Comparison of ENCODE assay signal across 16 mouse cellular contexts in genomic region chr10:100051146-100051783, GRCm38 (mm10). TPM values are rescaled to one million over a fixed set of nuclear protein-coding genes. Genes with fewer than 3 reads are reported as not detected.
DNase-seq lines count a peak whose midpoint lies in the region; ATAC-seq and TF ChIP-seq lines count a peak whose summit lies in the region.
"Had no signal": no experiment of that assay in that cellular context is flagged by ENCODE, and none has a peak within 500 bp of the region (broad histone marks: within the 10 kb centered on the region; RNA-seq: fewer than 3 reads in every experiment).

No protein-coding gene starts in this region.

- no peak for ATAC-seq in intestine, embryonic 14.5 days (replicated peaks; ENCODE audit: low FRiP score, low TSS enrichment, low read depth)
- ATAC-seq in intestine, embryonic 16.5 days, result no peak
- no peak for ATAC-seq in midbrain, postnatal 0 days (ENCODE audit: low FRiP score)
- ATAC-seq: Patski had no signal

- no peaks in the 10 kb centered on the region for H3K27me3 ChIP-seq in intestine, embryonic 14.5 days (replicated peaks; ENCODE audit: control insufficient read depth, insufficient read depth, low read length)
- H3K27me3 ChIP-seq in intestine, embryonic 16.5 days (replicated peaks; ENCODE audit: control insufficient read depth, insufficient read depth, low read length), result no peaks in the 10 kb centered on the region
- H3K27me3 ChIP-seq in midbrain, postnatal 0 days (ENCODE audit: insufficient read depth, low read length), result no peaks in the 10 kb centered on the region
- H3K27me3 ChIP-seq in midbrain, embryonic 10.5 days (ENCODE audit: low read depth, poor library complexity, severe bottlenecking), result no peaks in the 10 kb centered on the region
- H3K27me3 ChIP-seq: CH12.LX, Patski had no signal

- H3K9me3 ChIP-seq in intestine, embryonic 14.5 days (ENCODE audit: control insufficient read depth, low read length), result no peaks in the 10 kb centered on the region
- H3K9me3 ChIP-seq in intestine, embryonic 16.5 days (ENCODE audit: control insufficient read depth, low read length), result no peaks in the 10 kb centered on the region
- H3K9me3 ChIP-seq in midbrain, postnatal 0 days (ENCODE audit: low read length), result no peaks in the 10 kb centered on the region
- H3K9me3 ChIP-seq in midbrain, embryonic 10.5 days (replicated peaks), result no peaks in the 10 kb centered on the region

- no peak overlapping the region for H3K9ac ChIP-seq in intestine, embryonic 14.5 days (ENCODE audit: low read length)
- H3K9ac ChIP-seq in intestine, embryonic 16.5 days (ENCODE audit: low read depth, low read length), result no peak overlapping the region
- no peak overlapping the region for H3K9ac ChIP-seq in midbrain, postnatal 0 days (replicated peaks; ENCODE audit: low read length, poor library complexity, severe bottlenecking)

- 32% methylated on average over 10 of the region's 10 CpGs for WGBS in intestine, embryonic 14.5 days
- 40% methylated on average over 10 of the region's 10 CpGs for WGBS in intestine, embryonic 16.5 days
- 44% methylated on average over 10 of the region's 10 CpGs for WGBS in midbrain, postnatal 0 days
- 56% methylated on average over 10 of the region's 10 CpGs for WGBS in midbrain, embryonic 10.5 days

- peak overlapping the region; percentile 18; the same call in 1 of the 2 replicates for H3K4me2 ChIP-seq in intestine, embryonic 14.5 days (ENCODE audit: low read length)
- H3K4me2 ChIP-seq in intestine, embryonic 16.5 days (ENCODE audit: low read depth, low read length), result no peak overlapping the region
- H3K4me2 ChIP-seq in midbrain, postnatal 0 days (ENCODE audit: low read depth, low read length, poor library complexity, severe bottlenecking), result no peak overlapping the region

- no peaks in the 10 kb centered on the region for H3K36me3 ChIP-seq in intestine, embryonic 14.5 days (ENCODE audit: control insufficient read depth, insufficient read depth, low read length)
- H3K36me3 ChIP-seq in intestine, embryonic 16.5 days (ENCODE audit: control insufficient read depth, insufficient read depth, low read length), result no peaks in the 10 kb centered on the region
- no peaks in the 10 kb centered on the region for H3K36me3 ChIP-seq in midbrain, postnatal 0 days (ENCODE audit: insufficient read depth, low read length)
- no peaks in the 10 kb centered on the region for H3K36me3 ChIP-seq in midbrain, embryonic 10.5 days

- H3K27ac ChIP-seq in intestine, embryonic 14.5 days (ENCODE audit: low read depth), result no peak overlapping the region
- no peak overlapping the region for H3K27ac ChIP-seq in intestine, embryonic 16.5 days (ENCODE audit: low read length)
- no peak overlapping the region for H3K27ac ChIP-seq in midbrain, postnatal 0 days (ENCODE audit: low read depth, low read length)
- H3K27ac ChIP-seq in midbrain, embryonic 10.5 days (replicated peaks), result no peak overlapping the region
- H3K27ac ChIP-seq: macrophage had no signal

- H3K4me1 ChIP-seq in intestine, embryonic 14.5 days (replicated peaks; ENCODE audit: control insufficient read depth, insufficient read depth, low read length), result no peaks in the 10 kb centered on the region; the same call in 1 of the 2 replicates
- peaks cover 6% of the 10 kb centered on the region; the same call in 1 of the 2 replicates for H3K4me1 ChIP-seq in intestine, embryonic 16.5 days (ENCODE audit: control insufficient read depth, insufficient read depth, low read length)
- H3K4me1 ChIP-seq in midbrain, postnatal 0 days (ENCODE audit: insufficient read depth, low read length), result no peaks in the 10 kb centered on the region
- H3K4me1 ChIP-seq in midbrain, embryonic 10.5 days, result 0 out of 2 replicates have a peak, but pooled peaks cover 4% of the 10 kb centered on the region

- TF ChIP-seq CTCF in midbrain, postnatal 0 days (IDR thresholded peaks at IDR 0.05), result no peak

- H3K4me3 ChIP-seq in intestine, embryonic 14.5 days (ENCODE audit: low read depth, low read length), result no peak overlapping the region
- H3K4me3 ChIP-seq in intestine, embryonic 16.5 days (ENCODE audit: low read length), result no peak overlapping the region
- H3K4me3 ChIP-seq in midbrain, postnatal 0 days (ENCODE audit: low read depth, low read length), result no peak overlapping the region
- H3K4me3 ChIP-seq in midbrain, embryonic 10.5 days, result no peak overlapping the region

- no peak for DNase-seq in intestine, embryonic 14.5 days (ENCODE audit: low spot score)
- DNase-seq in midbrain, postnatal 0 days (ENCODE audit: low spot score), result peak; percentile 17
- no peak for DNase-seq in midbrain, embryonic 10.5 days (ENCODE audit: low spot score)
- DNase-seq in forelimb bud, embryonic 11.5 days (ENCODE audit: low read depth, low spot score), result peak; percentile 25
- no peak for DNase-seq in yolk sac, embryonic 10.5 days (ENCODE audit: low spot score)
- no peak for DNase-seq in adrenal gland, adult 18-20 months (ENCODE audit: low spot score in 2 of 2)
- DNase-seq: adrenal gland, adult 2 months; cerebellum, adult 9-11 months; heart, postnatal 4 days; kidney, adult 2 months; right cerebral cortex, postnatal 14 days; thymus, postnatal 14 days had no signal

RNA-seq across cellular contexts. Expression of gene Kitl, which starts 35.8 kb away (rescaled TPM):
- 38.5 and 40.2 TPM in 2 replicates for polyA plus RNA-seq in intestine, embryonic 14.5 days (2014; fragmentation: Nextera tagmentation; extraction: Ambion mirVana)
- polyA plus RNA-seq in intestine, embryonic 16.5 days (2015; fragmentation: Nextera tagmentation; extraction: Ambion mirVana), result 21.3 and 22.5 TPM in 2 replicates
- 35.0 and 57.3 TPM in 2 replicates for total RNA-seq in midbrain, postnatal 0 days (2014; rRNA removed)
- 31.4 and 50.9 TPM in 2 replicates for polyA plus RNA-seq in midbrain, postnatal 0 days (2015; fragmentation: Nextera tagmentation; extraction: Ambion mirVana)
- 10.5 and 11.9 TPM in 2 replicates for polyA plus RNA-seq in midbrain, embryonic 10.5 days (2016; fragmentation: Nextera tagmentation; extraction: Ambion mirVana)
- total RNA-seq in adrenal gland, adult 18-20 months (2021), result 10 to 100 TPM; 18.9 to 26.6 TPM
- total RNA-seq: CH12.LX had no signal

Comparison
In these comparisons a context has a peak if more than half of its experiments do, and no peak if none do; other contexts are left out.
1. DNase-seq: peak in midbrain, postnatal 0 days (single experiment) and forelimb bud, embryonic 11.5 days (single experiment); none in intestine, embryonic 14.5 days (single experiment), midbrain, embryonic 10.5 days (single experiment), yolk sac, embryonic 10.5 days (single experiment) and adrenal gland, adult 18-20 months (0 of 2).